Mouse (Mus musculus): ENCODE data around the gene Thyn1.

GRCm38 (mm10) chr9:26999461-27000395 is at the start of gene Thyn1, which contains the start of gene Acad8:
- TF ChIP-seq EP300 (IDR thresholded peaks at IDR 0.05; ENCODE audit: insufficient read depth, low read depth, low read length) (no peak), CTCF (IDR thresholded peaks at IDR 0.05; ENCODE audit: low read depth, low read length) (no peak)

Measured in ES-Bruce4 (cell line).